Mouse (Mus musculus): ENCODE measurements around the gene Zfyve28.
A peak's percentile ranks its signal among the peaks of the same experiment; 100 is the strongest.

The Zfyve28 gene

GRCm38 (mm10) chr5:34288154-34288716, at the start of gene Zfyve28, which contains the start of gene Cfap99:
Gene Zfyve28, minus strand, starts transcription at chr5:34288449.
Gene Cfap99, plus strand, starts transcription at chr5:34288600.
- peak; percentile 95 to 96 for DNase-seq (ENCODE audit: low spot score in 2 of 2)

GRCm38 (mm10) chr5:34336775-34337450, 48.7 kb upstream of the Zfyve28 start:
- peak; percentile 33 to 36 for DNase-seq (ENCODE audit: low spot score in 2 of 2)

DNA sequence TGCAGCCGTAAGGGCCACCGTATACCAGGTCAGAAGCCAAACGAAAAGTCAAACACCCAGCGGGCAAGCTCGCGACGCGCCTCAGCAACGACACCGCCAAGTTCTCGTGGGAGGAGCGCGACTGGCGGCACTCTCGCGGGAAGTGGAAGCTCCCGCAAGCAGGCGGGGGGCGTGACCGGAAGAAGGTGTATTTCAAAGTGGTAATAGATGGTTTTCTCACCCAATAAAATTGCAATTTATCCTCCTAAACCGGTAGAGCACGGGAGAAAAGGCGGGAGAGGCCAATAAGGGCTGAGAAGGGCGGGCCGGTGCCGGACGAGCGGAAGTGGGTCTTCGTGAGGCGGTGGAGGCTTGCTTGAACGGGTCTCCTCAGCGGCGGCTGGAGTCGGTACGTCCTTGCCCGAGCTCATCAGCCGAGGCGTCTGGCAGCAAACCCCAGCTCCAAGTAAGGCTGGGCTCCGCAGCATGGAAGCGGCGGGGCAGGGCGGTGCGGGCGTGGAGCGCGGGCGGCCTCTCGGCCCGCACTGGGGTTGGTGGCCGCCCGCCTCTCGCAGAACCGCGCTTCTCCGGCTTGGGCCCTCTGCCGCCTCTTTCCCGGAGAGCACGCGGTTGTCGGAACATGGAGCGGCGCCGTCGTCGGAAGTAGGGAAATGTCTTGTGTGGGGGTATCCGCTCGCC, 48.0 kb upstream of the Zfyve28 start, which contains the start of gene Rnf4:
TSS of gene Rnf4 (plus strand) at position 193 of the 678 bp plus-strand sequence.
- DNase-seq (ENCODE audit: low spot score in 2 of 2): peak; percentile 97 to 98

- DNase-seq (ENCODE audit: low spot score in 2 of 2): no peak
Measured at GRCm38 (mm10) chr5:34335539-34336096, 47.4 kb upstream of the Zfyve28 start.

DNA sequence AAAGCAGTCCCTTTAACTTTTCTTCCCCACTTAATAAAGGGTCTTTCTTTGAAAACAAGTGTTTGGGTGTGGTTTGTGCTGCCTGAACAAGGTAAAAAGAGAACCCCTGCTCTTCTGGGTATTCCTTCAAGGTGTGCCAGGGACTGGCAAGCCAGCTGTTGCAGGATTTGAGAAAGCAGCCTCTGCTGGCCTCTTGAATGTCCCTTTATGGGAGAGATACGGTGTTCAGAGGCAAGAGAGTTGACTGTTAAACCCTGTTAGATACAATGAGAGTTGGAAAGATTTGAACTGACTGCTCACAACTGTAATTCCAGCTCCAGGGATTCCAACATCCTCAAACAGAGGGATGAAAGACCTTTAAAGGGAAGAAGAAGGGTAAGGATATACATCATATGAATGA, 45.8 kb upstream of the Zfyve28 start:
- DNase-seq (ENCODE audit: low spot score in 2 of 2): no peak

GRCm38 (mm10) chr5:34330136-34330535, 41.9 kb upstream of the Zfyve28 start:
- DNase-seq (ENCODE audit: low spot score in 2 of 2): no peak

DNA sequence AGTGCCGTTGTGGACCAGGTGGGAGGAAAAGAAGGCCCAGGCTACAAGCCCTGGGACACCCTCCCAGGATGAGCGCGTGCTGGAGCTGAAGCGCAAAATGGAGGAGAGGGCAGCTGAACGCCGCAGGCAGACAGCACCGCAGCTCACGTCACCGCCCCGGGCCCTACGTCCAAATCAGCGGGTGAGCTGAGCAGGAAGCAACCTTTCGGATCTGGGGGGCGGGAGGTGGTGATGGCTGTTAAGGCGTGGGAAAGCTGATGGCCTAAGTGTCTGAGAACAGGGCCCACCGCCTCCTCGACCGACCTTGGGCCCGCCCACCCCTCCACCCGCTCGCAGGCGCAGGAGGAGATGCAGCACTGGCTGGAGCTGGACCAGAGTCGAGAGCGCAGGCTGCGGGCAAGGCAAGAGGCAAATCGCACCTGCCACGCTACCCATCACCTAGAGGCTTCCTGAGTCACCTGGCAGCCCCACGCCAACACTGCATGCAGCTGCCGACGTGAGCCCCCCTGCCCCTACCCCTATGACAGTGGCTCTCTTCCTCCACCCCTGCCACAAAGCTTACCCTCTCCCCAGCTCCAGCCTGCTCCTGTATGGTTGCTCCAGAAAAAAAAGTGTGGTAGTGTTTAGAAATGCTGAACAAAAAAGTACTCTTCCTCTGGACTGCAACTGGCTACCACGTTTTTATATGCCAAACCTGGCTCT, 38.8 kb upstream of the Zfyve28 start:
- peak; percentile 15 to 24 for DNase-seq (ENCODE audit: low spot score in 2 of 2)

- no peak for DNase-seq (ENCODE audit: low spot score in 2 of 2)
Measured at GRCm38 (mm10) chr5:34326249-34326691, 38.0 kb upstream of the Zfyve28 start.

DNA sequence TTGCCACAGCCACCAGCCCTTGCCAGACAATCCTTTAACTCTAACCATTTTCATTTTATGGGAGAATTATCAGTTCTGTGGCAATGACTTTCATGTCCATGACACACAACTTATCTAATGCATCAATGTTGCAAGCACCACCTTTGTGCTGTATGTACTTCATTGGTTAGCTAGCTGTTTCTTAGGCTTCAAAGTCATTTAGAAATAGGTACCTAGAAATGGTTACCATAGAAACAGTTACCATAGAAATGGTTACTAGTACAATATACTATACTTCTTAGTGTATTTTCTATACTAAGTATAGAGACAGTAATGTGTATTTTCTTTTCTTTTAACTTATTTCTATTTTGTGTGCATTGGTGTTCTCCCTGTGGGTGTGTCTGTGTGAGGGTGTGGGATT, 37.0 kb upstream of the Zfyve28 start:
- DNase-seq (ENCODE audit: low spot score in 2 of 2): no peak

DNA sequence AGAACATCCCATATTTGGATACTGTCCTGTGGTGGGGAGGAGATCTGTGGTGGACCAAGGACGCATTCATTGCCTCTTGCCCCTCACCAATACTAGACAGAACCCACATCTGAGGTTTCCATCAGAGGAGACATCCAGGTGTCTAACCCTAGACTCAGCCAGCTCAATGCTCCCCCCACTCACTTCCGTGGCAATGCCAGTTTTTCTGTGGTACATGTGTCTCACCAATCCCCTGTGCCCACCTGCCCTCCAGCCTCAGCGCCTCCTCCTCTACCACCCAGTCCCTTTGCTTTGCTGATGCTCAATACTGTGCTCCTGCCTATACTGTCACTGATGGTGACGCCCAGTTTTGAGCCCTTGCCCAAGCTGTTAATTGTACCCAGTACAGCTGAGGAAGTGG, 33.0 kb upstream of the Zfyve28 start:
- DNase-seq (ENCODE audit: low spot score in 2 of 2): no peak

GRCm38 (mm10) chr5:34319491-34320034, 31.3 kb upstream of the Zfyve28 start:
- no peak for DNase-seq (ENCODE audit: low spot score in 2 of 2)

DNA sequence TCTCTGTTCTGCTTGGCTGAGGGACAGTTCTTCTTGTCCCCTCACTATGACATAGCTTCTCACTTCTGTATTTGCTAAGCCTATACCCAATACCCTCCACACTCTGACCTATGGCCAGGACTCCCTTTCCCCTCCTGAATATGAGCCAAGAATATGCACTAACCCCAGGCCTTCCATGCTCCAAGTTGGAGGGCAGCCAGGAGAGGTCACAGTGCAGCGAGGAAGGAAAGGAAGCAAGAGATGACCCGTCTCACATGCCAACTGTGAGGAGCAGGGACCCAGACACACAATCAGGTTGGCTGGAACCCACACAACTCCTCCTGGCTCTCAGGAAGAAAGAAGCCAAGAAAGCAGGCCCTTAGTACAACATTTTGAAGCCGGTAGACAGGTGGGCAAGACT, 20.8 kb upstream of the Zfyve28 start:
- no peak for DNase-seq (ENCODE audit: low spot score in 2 of 2)

- no peak for DNase-seq (ENCODE audit: low spot score in 2 of 2)
Measured at GRCm38 (mm10) chr5:34302377-34302776, 14.1 kb upstream of the Zfyve28 start.

DNA sequence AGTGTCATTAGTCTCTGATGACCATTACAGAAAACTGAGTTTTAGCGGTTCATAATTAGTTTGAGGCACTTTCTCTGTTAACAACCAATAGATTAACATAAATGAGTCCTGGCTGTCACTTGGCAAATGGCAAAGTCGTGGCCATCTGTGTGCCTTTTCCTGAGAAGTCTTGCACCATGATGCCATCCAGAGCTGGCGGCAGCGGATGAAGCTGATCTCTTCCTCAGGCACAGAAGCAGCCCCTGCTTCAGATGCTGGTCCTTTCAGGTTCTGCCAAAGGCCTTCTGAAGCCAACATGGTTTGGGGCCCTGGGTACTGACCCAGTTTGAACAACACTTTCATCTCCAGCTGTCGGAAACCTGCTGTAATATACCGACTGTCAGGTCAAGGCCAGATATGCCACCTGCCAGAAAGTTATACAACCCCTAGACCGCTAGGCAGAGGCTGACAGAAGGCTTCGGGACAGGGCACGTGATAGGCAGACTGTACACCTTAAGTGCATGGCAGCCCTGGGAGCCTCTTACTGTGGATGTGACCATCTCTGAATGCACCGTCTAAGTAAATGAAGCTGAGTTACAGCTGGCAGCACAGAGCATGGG, 10.8 kb upstream of the Zfyve28 start:
- DNase-seq (ENCODE audit: low spot score in 2 of 2): no peak

- no peak for DNase-seq (ENCODE audit: low spot score in 2 of 2)
Measured at GRCm38 (mm10) chr5:34298061-34298460, 9.8 kb upstream of the Zfyve28 start.

DNA sequence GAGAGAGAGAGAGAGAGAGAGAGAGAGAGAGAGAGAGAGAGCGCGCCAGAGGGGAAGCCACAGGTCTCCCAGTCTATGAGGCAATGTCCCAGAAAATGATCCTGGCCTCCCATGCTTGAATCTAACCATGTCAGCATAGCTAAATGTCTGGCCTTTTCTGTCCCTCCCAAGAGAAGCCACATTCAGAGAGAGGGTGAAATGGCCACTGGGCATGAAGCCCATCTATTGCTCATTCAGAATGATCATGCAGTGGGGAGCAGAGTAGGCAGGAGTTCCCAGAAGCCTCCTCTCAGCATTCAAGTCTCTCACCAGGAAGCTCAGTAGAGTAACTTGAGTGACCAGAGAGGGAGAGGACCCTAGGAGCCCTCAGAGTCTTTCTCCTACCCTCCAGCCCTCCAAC, 6.9 kb upstream of the Zfyve28 start:
- no peak for DNase-seq (ENCODE audit: low spot score in 2 of 2)

GRCm38 (mm10) chr5:34294696-34295095, 6.4 kb upstream of the Zfyve28 start:
- DNase-seq (ENCODE audit: low spot score in 2 of 2): no peak

GRCm38 (mm10) chr5:34293363-34293762, 5.1 kb upstream of the Zfyve28 start:
- DNase-seq (ENCODE audit: low spot score in 2 of 2): no peak

DNA sequence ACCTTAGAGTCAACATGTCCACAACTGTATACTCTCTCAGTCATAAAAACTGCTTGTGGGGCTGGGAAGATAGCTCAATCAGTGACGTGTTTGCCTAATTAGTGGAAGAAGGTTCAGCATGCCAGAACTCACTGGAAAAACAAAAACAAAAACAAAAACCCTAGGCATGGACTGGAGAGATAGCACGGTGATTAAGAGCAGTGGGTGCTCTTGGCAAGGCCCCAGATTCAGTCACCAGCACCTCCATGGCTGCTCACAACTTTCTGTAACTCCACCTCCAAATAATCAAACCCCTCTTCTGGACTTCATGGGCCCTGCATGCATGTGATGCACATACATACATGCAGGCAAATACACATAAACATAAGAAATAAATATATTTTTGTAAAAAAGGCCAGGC, 1.0 kb upstream of the Zfyve28 start:
- no peak for DNase-seq (ENCODE audit: low spot score in 2 of 2)

DNA sequence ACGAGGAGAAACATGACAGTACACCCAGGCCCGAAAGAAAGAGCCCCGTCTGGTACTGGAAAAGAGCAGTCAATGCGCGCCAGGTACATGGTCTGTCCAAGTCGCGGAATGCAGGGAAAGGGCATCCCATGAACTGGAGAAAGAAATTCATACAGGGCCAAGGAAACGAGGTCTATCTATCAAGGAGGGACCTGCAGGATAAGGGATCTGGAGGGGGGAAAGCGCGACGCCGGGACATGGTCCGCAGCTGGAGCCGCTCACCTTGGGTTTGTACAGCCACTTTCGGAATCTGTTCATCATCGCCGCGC, 457 bp downstream of the Zfyve28 start:
- no peak for DNase-seq (ENCODE audit: low spot score in 2 of 2)
